Mouse (Mus musculus) liver, adult 10 weeks (tissue): ENCODE results near the gene Vmn1r235. TPM values are rescaled to one million over a fixed set of nuclear protein-coding genes. Genes with fewer than 3 reads are reported as not detected.

Source experiments
- polyA plus RNA-seq: library from polyadenylated mRNA; stranded (reverse); fragments of 350-450 nt; fragmentation: Illumina TruSeq; extraction: RNeasy Lipid Tissue Mini Kit (QIAGEN cat#74804); gene quantifications from one replicate; pipeline ENCODE4 v1.2.3, GENCODE M21; 2014; ENCODE audit warnings: low read depth, low replicate concordance

Vmn1r235 gene
- not detected for polyA plus RNA-seq

GRCm38 (mm10) chr17:21256111-21256510 is at the start of gene Vmn1r235:
TSS of gene Vmn1r235 (plus strand) at chr17:21256411.

GRCm38 (mm10) chr17:21225787-21226186 is 30.4 kb upstream of the Vmn1r235 start, which contains the start of gene Vmn1r234:
TSS of gene Vmn1r234 (plus strand) at chr17:21226087.

GRCm38 (mm10) chr17:21282642-21283041 is 26.4 kb downstream of the Vmn1r235 start, which contains the start of gene Vmn1r236:
TSS of gene Vmn1r236 (plus strand) at chr17:21282942.

GRCm38 (mm10) chr17:21311565-21311964 is 55.4 kb downstream of the Vmn1r235 start, which contains the start of gene Vmn1r237:
TSS of gene Vmn1r237 (plus strand) at chr17:21311865.

Other genes with a start within 250 kb of the Vmn1r235 start
- 16.3 TPM for gene Zfp160, start 247.5 kb upstream of the Vmn1r235 start, polyA plus RNA-seq
- gene Vmn1r234, start 30.3 kb upstream of the Vmn1r235 start, polyA plus RNA-seq, result not detected
- not detected for gene Vmn1r236, start 26.5 kb downstream of the Vmn1r235 start, polyA plus RNA-seq
- gene Vmn1r237, start 55.5 kb downstream of the Vmn1r235 start, polyA plus RNA-seq, result not detected
- 1.9 TPM for gene Zfp677, start 127.3 kb downstream of the Vmn1r235 start, polyA plus RNA-seq
- gene Zfp54, start 166.8 kb downstream of the Vmn1r235 start, polyA plus RNA-seq, result 8.2 TPM
- gene Zfp51, start 194.0 kb downstream of the Vmn1r235 start, polyA plus RNA-seq, result 13.6 TPM
- gene Zfp53, start 232.6 kb downstream of the Vmn1r235 start, polyA plus RNA-seq, result 14.6 TPM